Comparison of ENCODE assay signal across 15 mouse cellular contexts in the genomic region with DNA sequence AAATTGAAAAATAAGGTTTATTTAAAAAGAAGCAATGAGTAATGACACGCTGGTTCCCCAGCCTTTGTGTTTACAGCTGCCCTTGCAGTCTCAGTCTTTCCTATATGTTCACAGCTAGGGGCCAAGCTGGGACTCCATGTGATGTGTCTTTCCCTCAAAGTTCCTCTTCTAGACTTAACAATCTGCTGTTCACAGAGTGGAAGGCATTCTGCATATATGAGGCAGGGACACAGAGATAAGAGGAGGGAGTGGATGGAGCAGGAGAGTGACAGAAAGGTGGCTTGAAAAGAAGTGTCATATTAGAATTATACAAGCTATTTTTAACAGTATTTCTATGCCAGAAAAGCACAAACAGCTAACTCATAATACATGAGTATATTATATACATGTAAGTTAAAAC.
"Had no signal": no experiment of that assay in that cellular context is flagged by ENCODE, and none has a peak within 500 bp of the region (broad histone marks: within the 10 kb centered on the region; RNA-seq: fewer than 3 reads in every experiment).

No protein-coding gene starts in this region.

- H3K9ac ChIP-seq: neural tube, embryonic 15.5 days; stomach, embryonic 15.5 days had no signal

- H3K4me3 ChIP-seq: neural tube, embryonic 15.5 days; stomach, embryonic 15.5 days had no signal

- H3K27me3 ChIP-seq: neural tube, embryonic 15.5 days; stomach, embryonic 15.5 days had no signal

- H3K27ac ChIP-seq: neural tube, embryonic 15.5 days; stomach, embryonic 15.5 days; stomach, postnatal 0 days had no signal

- H3K36me3 ChIP-seq: neural tube, embryonic 15.5 days; stomach, embryonic 15.5 days had no signal

- DNase-seq: retina, postnatal 1 day; right cerebral cortex, adult 18-20 months; right cerebral cortex, postnatal 14 days; right cerebral cortex, postnatal 25 days; right cerebral cortex, postnatal 4 days; spleen, adult 18-20 months; thymus, adult 18-20 months; thymus, adult 2 months; thymus, postnatal 14 days; thymus, postnatal 25 days; thymus, postnatal 36 days; thymus, postnatal 4 days had no signal

- H3K4me2 ChIP-seq: neural tube, embryonic 15.5 days; stomach, embryonic 15.5 days had no signal

- H3K9me3 ChIP-seq: neural tube, embryonic 15.5 days; stomach, embryonic 15.5 days had no signal
